Mouse (Mus musculus) megakaryocyte, embryonic 14.5 days (primary cell): ENCODE results near the gene Spata13.

Source experiments
- FLI1 ChIP-seq: IDR thresholded peaks from 2 replicates; pipeline ENCODE4 v1.6.1; 2012; ENCODE audit warnings: low read length, inconsistent platforms, mixed read lengths
- GATA1 ChIP-seq: IDR thresholded peaks from 3 replicates; pipeline ENCODE4 v1.6.1; 2012; ENCODE audit warnings: mixed read lengths, low read length, inconsistent platforms, borderline replicate concordance

DNA sequence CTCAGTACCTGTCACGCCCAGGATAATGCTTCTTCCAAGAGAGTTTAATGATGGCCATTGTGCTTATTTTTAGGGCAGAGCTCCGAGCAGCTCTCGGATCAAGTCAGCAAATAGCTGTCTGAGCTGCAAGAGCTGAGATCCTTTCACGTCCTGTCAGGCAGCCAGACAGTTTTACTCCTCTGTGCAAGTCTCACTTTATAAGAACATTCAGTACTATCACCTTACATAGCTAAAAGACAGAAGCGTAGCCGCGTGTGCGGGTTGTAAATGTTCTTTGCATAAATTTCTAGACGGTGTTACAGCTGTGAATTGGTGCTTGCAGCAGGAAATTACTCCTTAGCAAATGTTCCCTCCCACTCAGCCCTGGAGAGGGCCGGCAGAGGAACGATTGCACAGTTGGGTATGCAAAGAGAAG lies 59.3 kb downstream of the Spata13 start:
- TF ChIP-seq GATA1 (no peak), FLI1 (no peak)
